Mouse (Mus musculus): Measurements from ENCODE around the gene Tfcp2. TPM values are rescaled to one million over a fixed set of nuclear protein-coding genes. Genes with fewer than 3 reads are reported as not detected.
"Not testable (repeated sequence)": the region's sequence is repeated elsewhere in the genome, so short reads cannot be mapped to it uniquely, and the experiment has no call there.

The Tfcp2 gene
- polyA plus RNA-seq, 1 experiment = 10.3 TPM

DNA sequence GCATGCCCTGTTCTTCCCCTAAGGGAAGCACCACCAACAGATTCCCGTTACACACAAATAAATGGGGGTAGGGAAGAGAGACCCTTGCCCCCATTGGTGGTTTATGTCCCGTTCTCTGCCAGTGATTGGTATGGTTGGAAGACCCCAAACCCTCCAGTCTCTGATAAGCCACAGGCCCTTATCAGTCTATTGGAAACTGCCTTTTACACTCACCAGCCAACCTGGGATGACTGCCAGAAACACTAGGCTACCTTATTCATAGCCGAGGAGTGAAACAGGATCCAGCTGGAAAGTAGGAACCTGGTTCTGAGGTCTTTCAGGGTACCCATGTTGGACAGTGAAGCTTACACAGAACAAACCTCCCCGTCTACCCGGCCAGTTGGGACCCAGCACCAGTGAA is 4.2 kb upstream of the Tfcp2 start:
- Histone ChIP-seq H3K79me2 (ENCODE audit: control insufficient read depth, insufficient read depth) (peaks cover 5% of the 10 kb centered on the region), H3K27me3 (ENCODE audit: control insufficient read depth, insufficient read depth, insufficient read length) (no peaks in the 10 kb centered on the region), H3K4me3 (ENCODE audit: insufficient read depth, poor library complexity, severe bottlenecking) (no peak overlapping the region), H3K36me3 (ENCODE audit: control insufficient read depth, insufficient read depth) (no peaks in the 10 kb centered on the region), H3K79me3 (ENCODE audit: low read depth) (peaks cover under 1% of the 10 kb centered on the region), H3ac (ENCODE audit: control insufficient read depth, insufficient read length, low read depth) (no peak overlapping the region)
- TF ChIP-seq MYOG (IDR thresholded peaks at IDR 0.05; ENCODE audit: control insufficient read depth, extremely low read depth, insufficient read length) = no peak
- no peak for TF ChIP-seq CTCF (IDR thresholded peaks at IDR 0.05; ENCODE audit: control insufficient read depth, insufficient read depth, insufficient read length)
- TF ChIP-seq MYOD1 (IDR thresholded peaks at IDR 0.05; ENCODE audit: control insufficient read depth, insufficient read length, low read depth) = no peak
- no peak for TF ChIP-seq FOSL1 (IDR thresholded peaks at IDR 0.05; ENCODE audit: insufficient read depth, low read length, poor library complexity, severe bottlenecking)
- no peak for TF ChIP-seq CEBPB (IDR thresholded peaks at IDR 0.05; ENCODE audit: low read depth)
- TF ChIP-seq USF1 (IDR thresholded peaks at IDR 0.05; ENCODE audit: low read depth) = no peak

DNA sequence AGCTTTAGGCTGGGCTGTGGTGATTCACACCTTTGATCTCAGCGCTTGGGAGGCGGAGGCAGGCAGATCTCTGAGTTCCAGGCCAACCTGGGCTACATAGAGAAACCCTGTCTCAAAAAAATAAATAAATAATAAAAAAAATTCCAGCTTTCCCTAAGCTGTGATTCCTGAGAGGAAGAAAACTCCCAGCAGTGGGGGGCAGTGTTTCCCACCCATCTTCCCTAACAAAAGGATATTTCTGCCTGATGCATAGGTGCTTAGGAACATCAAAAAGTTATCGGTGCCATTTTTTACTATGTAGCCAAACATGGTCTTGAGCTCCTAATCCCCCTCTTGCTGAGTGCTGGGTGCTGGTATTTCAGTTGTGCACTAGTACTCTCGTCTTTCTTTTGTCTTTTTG is 1.5 kb downstream of the Tfcp2 start:
- peaks cover 16% of the 10 kb centered on the region for H3K36me3 ChIP-seq (ENCODE audit: control insufficient read depth, insufficient read depth)
- H3K79me2 ChIP-seq (ENCODE audit: control insufficient read depth, insufficient read depth) = peaks cover 33% of the 10 kb centered on the region
- peaks cover 21% of the 10 kb centered on the region for H3K79me3 ChIP-seq (ENCODE audit: low read depth)
- no peaks in the 10 kb centered on the region for H3K27me3 ChIP-seq (ENCODE audit: control insufficient read depth, insufficient read depth, insufficient read length)
- no peak for TF ChIP-seq FOSL1 (IDR thresholded peaks at IDR 0.05; ENCODE audit: insufficient read depth, low read length, poor library complexity, severe bottlenecking)
- TF ChIP-seq CEBPB (IDR thresholded peaks at IDR 0.05; ENCODE audit: low read depth) = no peak
- TF ChIP-seq CTCF (IDR thresholded peaks at IDR 0.05; ENCODE audit: control insufficient read depth, insufficient read depth, insufficient read length) = no peak
- no peak for TF ChIP-seq USF1 (IDR thresholded peaks at IDR 0.05; ENCODE audit: low read depth)
- TF ChIP-seq MAX (IDR thresholded peaks at IDR 0.05) = no peak
- no peak for TF ChIP-seq MYOG (IDR thresholded peaks at IDR 0.05; ENCODE audit: control insufficient read depth, extremely low read depth, insufficient read length)
- no peak for TF ChIP-seq MYOD1 (IDR thresholded peaks at IDR 0.05; ENCODE audit: control insufficient read depth, insufficient read length, low read depth)
- peak overlapping the region; percentile 89 for H3K4me3 ChIP-seq (ENCODE audit: insufficient read depth, poor library complexity, severe bottlenecking)
- no peak overlapping the region for H3ac ChIP-seq (ENCODE audit: control insufficient read depth, insufficient read length, low read depth)

DNA sequence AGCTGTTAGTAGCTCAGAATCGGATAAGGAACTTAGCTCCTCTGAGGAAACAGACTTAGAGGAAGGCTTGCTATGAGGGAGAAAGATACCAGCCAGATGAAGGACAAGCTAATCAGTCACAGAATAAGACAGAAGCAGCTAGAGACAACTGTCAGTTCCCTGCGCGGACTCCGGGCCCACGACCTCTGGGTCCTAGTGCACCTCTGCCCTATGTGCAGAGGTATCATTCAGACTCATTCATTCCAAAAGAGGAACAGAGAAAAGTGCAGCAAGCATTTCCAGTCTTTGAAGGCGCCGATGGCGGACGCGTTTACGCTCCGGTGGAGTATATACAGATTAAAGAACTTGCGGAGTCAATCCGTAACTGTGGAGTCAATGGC is 8.2 kb downstream of the Tfcp2 start:
- H3K79me2 ChIP-seq (ENCODE audit: control insufficient read depth, insufficient read depth); H3K27me3 ChIP-seq (ENCODE audit: control insufficient read depth, insufficient read depth, insufficient read length); H3ac ChIP-seq (ENCODE audit: control insufficient read depth, insufficient read length, low read depth); H3K4me3 ChIP-seq (ENCODE audit: insufficient read depth, poor library complexity, severe bottlenecking); H3K36me3 ChIP-seq (ENCODE audit: control insufficient read depth, insufficient read depth); H3K79me3 ChIP-seq (ENCODE audit: low read depth): not testable (repeated sequence)

DNA sequence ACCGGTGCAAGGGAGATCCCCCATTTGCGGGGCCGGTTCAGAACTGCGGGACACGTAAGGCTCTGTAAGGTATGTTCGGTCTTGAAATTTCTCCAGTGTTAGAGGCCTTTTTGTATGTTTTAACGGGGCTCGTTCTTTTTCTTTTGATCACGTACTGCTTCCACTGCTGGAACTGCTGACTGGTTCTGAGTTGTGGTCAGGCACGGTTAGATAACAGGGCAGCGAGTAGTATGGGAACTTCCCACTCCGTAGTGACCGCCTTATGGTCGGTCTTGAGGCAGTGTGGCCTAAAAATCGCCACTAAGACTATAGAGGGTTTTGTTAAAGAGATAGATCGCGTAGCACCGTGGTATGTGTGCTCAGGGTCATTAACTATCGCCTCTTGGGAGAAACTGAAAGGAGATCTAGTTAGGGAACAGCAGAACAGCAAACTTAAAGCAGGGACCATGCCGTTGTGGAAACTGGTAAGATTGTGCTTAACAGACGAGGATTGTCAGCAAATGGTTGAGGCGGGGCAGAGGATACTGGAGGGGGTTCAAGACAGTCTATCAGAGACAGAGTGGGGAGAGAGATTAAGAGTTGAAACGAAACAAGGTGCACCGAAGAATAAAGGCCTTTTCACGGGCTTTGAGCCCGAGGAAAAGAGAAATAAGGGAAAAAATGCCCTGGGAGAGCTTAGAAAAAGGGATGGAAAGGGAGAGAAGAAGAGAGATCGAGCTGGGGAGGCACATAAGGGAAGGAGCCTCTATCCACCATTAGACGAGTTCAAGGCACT is 8.7 kb downstream of the Tfcp2 start:
- not testable (repeated sequence) for H3K36me3 ChIP-seq (ENCODE audit: control insufficient read depth, insufficient read depth); H3K27me3 ChIP-seq (ENCODE audit: control insufficient read depth, insufficient read depth, insufficient read length); H3ac ChIP-seq (ENCODE audit: control insufficient read depth, insufficient read length, low read depth); H3K79me2 ChIP-seq (ENCODE audit: control insufficient read depth, insufficient read depth); H3K4me3 ChIP-seq (ENCODE audit: insufficient read depth, poor library complexity, severe bottlenecking); H3K79me3 ChIP-seq (ENCODE audit: low read depth)

DNA sequence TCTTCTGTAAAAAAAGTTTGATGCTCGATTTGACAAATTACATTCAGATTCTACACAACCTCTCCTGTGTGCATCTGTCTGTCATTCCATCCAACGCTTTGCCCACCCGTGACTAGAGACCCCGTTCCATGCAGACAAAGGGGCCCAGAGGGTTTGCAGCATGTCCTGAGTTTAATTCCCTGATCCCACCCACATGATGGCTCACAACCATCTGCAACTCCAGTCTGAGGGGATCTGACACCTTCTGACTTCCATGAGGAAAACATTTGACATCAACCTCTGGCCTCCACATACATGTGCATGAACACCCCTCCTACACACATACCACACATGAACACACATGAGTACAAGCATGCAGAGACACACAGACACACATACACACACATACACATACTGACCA is 10.4 kb downstream of the Tfcp2 start:
- Histone ChIP-seq H3K79me3 (ENCODE audit: low read depth) (peaks cover 2% of the 10 kb centered on the region), H3K4me3 (ENCODE audit: insufficient read depth, poor library complexity, severe bottlenecking) (no peak overlapping the region), H3K27me3 (ENCODE audit: control insufficient read depth, insufficient read depth, insufficient read length) (no peaks in the 10 kb centered on the region), H3K79me2 (ENCODE audit: control insufficient read depth, insufficient read depth) (peaks cover 7% of the 10 kb centered on the region), H3K36me3 (ENCODE audit: control insufficient read depth, insufficient read depth) (no peaks in the 10 kb centered on the region), H3ac (ENCODE audit: control insufficient read depth, insufficient read length, low read depth) (no peak overlapping the region)
- TF ChIP-seq CEBPB (IDR thresholded peaks at IDR 0.05; ENCODE audit: low read depth) = no peak
- no peak for TF ChIP-seq MYOD1 (IDR thresholded peaks at IDR 0.05; ENCODE audit: control insufficient read depth, insufficient read length, low read depth)
- no peak for TF ChIP-seq MYOG (IDR thresholded peaks at IDR 0.05; ENCODE audit: control insufficient read depth, extremely low read depth, insufficient read length)
- TF ChIP-seq CTCF (IDR thresholded peaks at IDR 0.05; ENCODE audit: control insufficient read depth, insufficient read depth, insufficient read length) = no peak
- no peak for TF ChIP-seq USF1 (IDR thresholded peaks at IDR 0.05; ENCODE audit: low read depth)
- TF ChIP-seq FOSL1 (IDR thresholded peaks at IDR 0.05; ENCODE audit: insufficient read depth, low read length, poor library complexity, severe bottlenecking) = no peak
- no peak for TF ChIP-seq MAX (IDR thresholded peaks at IDR 0.05)

DNA sequence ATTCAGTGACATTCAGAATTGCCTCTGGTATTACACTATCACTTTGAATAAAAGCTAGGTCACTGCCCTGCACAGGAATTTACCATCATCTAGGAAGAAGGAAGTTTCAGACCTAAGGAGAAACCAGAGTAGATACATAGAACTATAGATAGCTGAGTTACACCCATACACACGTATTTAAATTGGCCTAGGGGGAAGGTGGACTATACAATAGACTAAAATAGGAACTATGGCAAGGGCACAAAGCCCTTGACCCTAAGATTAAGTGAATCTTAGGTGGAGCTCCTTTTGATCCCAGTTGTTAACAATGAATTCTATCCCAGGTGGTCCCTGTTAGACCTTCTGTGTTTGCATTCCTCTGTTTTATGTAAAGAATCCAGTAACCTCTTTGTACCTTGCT is 10.8 kb downstream of the Tfcp2 start:
- peaks cover 12% of the 10 kb centered on the region for H3K79me2 ChIP-seq (ENCODE audit: control insufficient read depth, insufficient read depth)
- H3K36me3 ChIP-seq (ENCODE audit: control insufficient read depth, insufficient read depth); H3K79me3 ChIP-seq (ENCODE audit: low read depth); H3K4me3 ChIP-seq (ENCODE audit: insufficient read depth, poor library complexity, severe bottlenecking); H3K27me3 ChIP-seq (ENCODE audit: control insufficient read depth, insufficient read depth, insufficient read length); H3ac ChIP-seq (ENCODE audit: control insufficient read depth, insufficient read length, low read depth): not testable (repeated sequence)

Data from C2C12 (cell line).